Mouse (Mus musculus) heart, adult 2 months (tissue): ENCODE measurements around the gene Atp1a4. TPM values are rescaled to one million over a fixed set of nuclear protein-coding genes. Genes with fewer than 3 reads are reported as not detected.

Experiments used
- DNase-seq, 2 experiments: peaks; one replicate each; pipeline ENCODE4 v3.0.0; 2021
- H3K27ac ChIP-seq: fragments of 200-600 bp; 2 replicates; pipeline ENCODE4 v1.8.1; 2022
- H3K27me3 ChIP-seq: fragments of 200-500 bp; 2 replicates; pipeline ENCODE4 v1.6.1; 2012; ENCODE audit warnings: mild to moderate bottlenecking, low read length, inconsistent platforms, mixed read lengths; ENCODE audit not compliant: control insufficient read depth, insufficient read depth
- H3K36me3 ChIP-seq: fragments of 200-500 bp; 2 replicates; pipeline ENCODE4 v1.6.1; 2012; ENCODE audit warnings: low read length, inconsistent platforms; ENCODE audit not compliant: control insufficient read depth, insufficient read depth
- H3K4me1 ChIP-seq: fragments of 200-500 bp; 2 replicates; pipeline ENCODE4 v1.6.1; 2011; ENCODE audit warnings: low read length; ENCODE audit not compliant: control insufficient read depth, insufficient read depth
- H3K4me3 ChIP-seq: fragments of 200-600 bp; 2 replicates; pipeline ENCODE4 v1.8.1; 2022
- H3K79me2 ChIP-seq: fragments of 200-500 bp; replicated peaks from 2 replicates; pipeline ENCODE4 v1.6.1; 2012; ENCODE audit warnings: mild to moderate bottlenecking, inconsistent platforms, low read length, moderate library complexity, mixed read lengths; ENCODE audit not compliant: control insufficient read depth, insufficient read depth
- H3K9ac ChIP-seq: fragments of 200-500 bp; 2 replicates; pipeline ENCODE4 v1.6.1; 2012; ENCODE audit warnings: low read depth, mild to moderate bottlenecking, control low read depth, inconsistent platforms, low read length, mixed read lengths
- CTCF ChIP-seq: fragments of 200-600 bp; IDR thresholded peaks from 2 replicates; pipeline ENCODE4 v1.8.1; 2022; ENCODE audit warnings: antibody characterized with exemption, mild to moderate bottlenecking, moderate library complexity
- EP300 ChIP-seq: fragments of 200-500 bp; IDR thresholded peaks from 2 replicates; pipeline ENCODE4 v1.6.1; 2011; ENCODE audit warnings: low read depth, low read length, control low read depth; ENCODE audit not compliant: insufficient read depth
- POLR2A ChIP-seq: fragments of 200-500 bp; IDR thresholded peaks from 2 replicates; pipeline ENCODE4 v1.6.1; 2011; ENCODE audit warnings: mild to moderate bottlenecking, low read depth, low read length, control low read depth; ENCODE audit not compliant: insufficient read depth
- WGBS: fragments of 180-500 bp; shearing (Covaris S2); methylation state at CpG from one replicate; pipeline ENCODE4 v1.1.7; 2018; 5-methylcytosine and 5-hydroxymethylcytosine counted together
- intact Hi-C: fragments of 180-260 bp; cut with DNase I; formaldehyde crosslinking; loops from one replicate; pipeline ENCODE4 v1.15.1; 2025
- polyA plus RNA-seq: library from polyadenylated mRNA; depleted of rRNA; stranded (reverse); fragments of >200 nt; gene quantifications from 2 replicates; pipeline ENCODE4 v1.2.3, GENCODE M21; 2012
- total RNA-seq, 2 experiments: library from RNA; stranded (reverse); gene quantifications; 2 replicates each; pipeline ENCODE4 v1.2.3; 2021

Gene Atp1a4
- total and polyA plus RNA-seq, 3 experiments, result 0.10 TPM; not detected in 2

DNA sequence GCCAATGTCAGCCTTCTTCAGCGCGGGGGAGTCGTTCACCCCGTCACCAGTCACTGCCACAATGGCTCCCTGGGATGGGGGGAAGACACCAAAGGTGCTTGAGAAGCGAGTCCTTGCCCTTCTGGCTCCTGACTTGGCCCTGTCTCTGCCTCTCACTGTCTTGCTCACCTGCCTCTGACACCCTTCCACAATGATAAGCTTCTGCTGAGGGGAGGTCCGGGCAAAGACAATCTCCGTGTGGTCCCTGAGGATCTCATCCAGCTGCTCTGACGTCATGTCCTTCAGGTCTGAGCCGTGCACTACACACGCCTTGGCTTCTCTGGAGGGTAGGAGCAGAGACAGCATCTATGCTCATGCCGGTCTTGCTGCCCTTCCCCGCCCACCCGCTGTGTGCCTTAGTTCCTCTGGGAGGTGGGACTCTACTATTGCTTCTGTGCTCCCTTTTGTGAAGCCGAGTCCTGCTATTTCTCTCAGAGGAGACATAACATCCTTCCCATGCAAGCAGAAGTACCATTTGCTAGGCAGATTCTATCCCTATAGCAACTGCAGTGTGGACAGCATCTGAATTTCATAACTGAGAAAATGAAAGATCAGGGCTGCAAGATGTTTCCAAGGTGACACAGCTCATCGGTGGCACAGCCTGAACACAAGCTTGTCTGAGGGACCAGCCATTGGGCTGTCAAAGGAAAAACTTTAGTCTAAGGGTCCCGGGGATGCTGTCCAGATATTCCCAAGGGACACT, 21.7 kb upstream of the Atp1a4 start:
- Histone ChIP-seq H3K27me3 (no peaks in the 10 kb centered on the region), H3K9ac (no peak overlapping the region), H3K79me2 (no peaks in the 10 kb centered on the region), H3K36me3 (peaks cover 8% of the 10 kb centered on the region), H3K27ac (no peak overlapping the region), H3K4me3 (no peak overlapping the region), H3K4me1 (peaks cover 3% of the 10 kb centered on the region; the same call in 1 of the 2 replicates)
- WGBS, result 76% methylated on average over 16 of the region's 16 CpGs
- DNase-seq, result no peak
- intact Hi-C loops, result loop anchor here (2.0 kb wide), 1 partner anchor 17 kb away; no protein-coding TSS in a partner anchor
- TF ChIP-seq POLR2A (no peak), CTCF (no peak), EP300 (no peak)

GRCm38 (mm10) chr1:172278328-172278727, 20.1 kb upstream of the Atp1a4 start:
- Histone ChIP-seq H3K9ac (no peak overlapping the region), H3K36me3 (peaks cover 2% of the 10 kb centered on the region), H3K27ac (no peak overlapping the region), H3K4me3 (no peak overlapping the region), H3K79me2 (no peaks in the 10 kb centered on the region), H3K4me1 (peaks cover 6% of the 10 kb centered on the region), H3K27me3 (no peaks in the 10 kb centered on the region)
- 68% methylated on average over 13 of the region's 13 CpGs for WGBS
- intact Hi-C loops, result no loop called here
- DNase-seq, result no peak
- TF ChIP-seq CTCF, result no peak
- no peak for TF ChIP-seq POLR2A

DNA sequence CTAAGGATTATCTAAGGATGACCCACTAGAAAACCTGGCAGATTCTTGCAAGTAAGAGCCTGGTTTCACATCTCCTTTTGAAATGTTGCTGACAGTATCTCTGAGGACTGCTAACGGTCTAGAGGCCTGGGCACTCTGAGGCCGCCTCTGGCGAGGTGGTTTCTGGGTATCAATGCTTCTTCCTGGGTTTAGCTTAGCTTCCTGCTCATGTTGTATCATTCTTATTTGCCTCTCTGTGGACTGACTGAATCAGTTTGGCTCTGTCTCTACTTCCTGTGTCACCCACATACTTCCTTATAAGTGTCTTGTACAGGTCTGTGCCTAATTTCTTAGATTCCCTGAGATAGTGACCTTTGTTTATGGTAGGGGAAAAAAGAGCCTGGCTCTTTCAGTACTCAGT, 19.0 kb upstream of the Atp1a4 start:
- intact Hi-C loops, result no loop called here
- Histone ChIP-seq H3K27ac (no peak overlapping the region), H3K4me3 (no peak overlapping the region), H3K4me1 (peaks cover 4% of the 10 kb centered on the region), H3K9ac (no peak overlapping the region), H3K27me3 (no peaks in the 10 kb centered on the region), H3K79me2 (no peaks in the 10 kb centered on the region), H3K36me3 (no peaks in the 10 kb centered on the region; the same call in 1 of the 2 replicates)
- peak in 1 of 2 experiments; percentile 56 for DNase-seq
- TF ChIP-seq EP300 (no peak), POLR2A (0 out of 2 replicates have a peak, but pooled peaks have one; percentile 5), CTCF (no peak)
- WGBS, result 31% methylated on average over 3 of the region's 3 CpGs

- Histone ChIP-seq H3K27me3 (no peaks in the 10 kb centered on the region), H3K9ac (no peak overlapping the region), H3K4me3 (no peak overlapping the region), H3K79me2 (no peaks in the 10 kb centered on the region), H3K4me1 (peaks cover 2% of the 10 kb centered on the region), H3K36me3 (no peaks in the 10 kb centered on the region), H3K27ac (no peak overlapping the region)
- 79% methylated on average over 5 of the region's 5 CpGs for WGBS
- TF ChIP-seq EP300, result no peak
- TF ChIP-seq CTCF, result no peak
- TF ChIP-seq POLR2A, result no peak
- DNase-seq, result no peak
- intact Hi-C loops, result no loop called here
Observed at GRCm38 (mm10) chr1:172274547-172274946, 16.3 kb upstream of the Atp1a4 start.

DNA sequence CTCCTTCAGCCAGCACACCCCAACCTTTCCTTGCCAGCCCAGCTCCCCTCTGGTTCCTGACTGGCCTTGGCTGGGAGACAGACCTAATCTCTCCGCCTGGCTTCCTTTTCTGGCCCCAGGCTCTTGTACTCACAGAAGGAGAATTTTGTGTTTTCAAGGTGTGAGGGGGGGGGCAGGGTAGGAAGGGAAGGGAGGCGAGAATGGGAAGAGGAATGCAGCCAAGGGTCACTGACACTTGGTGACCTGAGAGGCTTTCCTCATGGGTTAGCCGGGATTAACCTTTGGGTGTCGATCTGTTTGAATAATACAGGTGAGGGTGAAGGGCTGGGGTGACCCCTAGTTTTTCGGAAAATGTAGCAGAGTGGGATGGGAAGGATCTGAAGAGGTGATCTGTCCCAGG, 15.9 kb upstream of the Atp1a4 start:
- 49% methylated on average over 5 of the region's 5 CpGs for WGBS
- peaks cover 2% of the 10 kb centered on the region for H3K4me1 ChIP-seq
- intact Hi-C loops, result no loop called here
- no peaks in the 10 kb centered on the region for H3K36me3 ChIP-seq
- TF ChIP-seq POLR2A (no peak), CTCF (no peak), EP300 (no peak)
- no peak overlapping the region for H3K9ac ChIP-seq
- no peaks in the 10 kb centered on the region for H3K27me3 ChIP-seq
- no peak overlapping the region for H3K27ac ChIP-seq
- DNase-seq, result no peak
- H3K79me2 ChIP-seq, result no peaks in the 10 kb centered on the region
- no peak overlapping the region for H3K4me3 ChIP-seq

- Histone ChIP-seq H3K9ac (no peak overlapping the region), H3K36me3 (no peaks in the 10 kb centered on the region), H3K4me3 (no peak overlapping the region), H3K79me2 (no peaks in the 10 kb centered on the region), H3K27ac (no peak overlapping the region; the same call in 1 of the 2 replicates), H3K27me3 (no peaks in the 10 kb centered on the region), H3K4me1 (peaks cover 2% of the 10 kb centered on the region)
- peak in 1 of 2 experiments; percentile 43 for DNase-seq
- peak; percentile 40; the same call in 1 of the 2 replicates for TF ChIP-seq POLR2A
- 0 out of 2 replicates have a peak, but pooled peaks have one; percentile 13 for TF ChIP-seq EP300
- TF ChIP-seq CTCF, result no peak
- WGBS, result 65% methylated on average over 6 of the region's 6 CpGs
- intact Hi-C loops, result no loop called here
Observed at GRCm38 (mm10) chr1:172273386-172273785, 15.2 kb upstream of the Atp1a4 start.
